Mouse (Mus musculus) kidney, adult 2 months (tissue): Measurements from ENCODE around the gene Gadd45b.
A peak's percentile ranks its signal among the peaks of the same experiment; 100 is the strongest.

Experiments used
- CTCF ChIP-seq: fragments of 200-500 bp; conservative IDR thresholded peaks from 2 replicates; pipeline ENCODE4 v1.5.1; 2011; ENCODE audit warnings: low read depth, mild to moderate bottlenecking, control low read depth, low read length, moderate library complexity, mixed read lengths; ENCODE audit not compliant: insufficient read depth, insufficient read length
- POLR2A ChIP-seq: fragments of 200-500 bp; IDR thresholded peaks from one replicate; pipeline ENCODE4 v1.6.1; 2011; ENCODE audit warnings: low read depth, low read length, control low read depth

GRCm38 (mm10) chr10:80957791-80958190 lies 27.9 kb downstream of the Gadd45b start:
- TF ChIP-seq CTCF, result peak; percentile 33; the same call in 1 of the 2 replicates
- TF ChIP-seq POLR2A, result no peak
